Mouse (Mus musculus): ENCODE measurements at regions not wholly inside any gene's neighbourhood (a gene's known extent, or its start where the extent isn't known, plus 50 kb on each side); places are given as distances from the start of the nearest gene placed in this dataset.
A peak's percentile ranks its signal among the peaks of the same experiment; 100 is the strongest.

DNA sequence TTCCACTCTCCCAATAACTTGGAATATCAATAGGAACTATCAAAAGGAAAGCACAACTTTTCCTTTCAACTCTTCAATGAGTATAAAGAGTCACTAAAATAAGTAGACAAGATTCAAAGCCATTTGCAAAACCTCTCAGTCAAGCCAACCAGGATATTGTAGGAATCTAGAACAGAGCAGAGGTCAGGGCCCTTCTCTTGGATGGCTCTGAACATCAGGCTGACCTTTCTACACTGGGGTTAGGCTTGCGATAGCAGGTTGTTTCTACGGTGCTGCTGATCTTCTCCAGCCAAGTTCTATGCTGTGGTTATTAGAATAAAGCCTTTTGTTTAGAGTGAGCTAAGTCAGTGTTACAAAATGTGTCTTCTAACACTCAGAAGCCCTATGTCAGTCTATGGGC is 658.6 kb downstream of the Ofcc1 start:
- no peak overlapping the region for H3K4me2 ChIP-seq (replicated peaks; ENCODE audit: low read depth, low read length, severe bottlenecking)
- DNase-seq (ENCODE audit: low spot score) = no peak
- no peaks in the 10 kb centered on the region for H3K9me3 ChIP-seq (ENCODE audit: control insufficient read depth, low read length)
- no peak overlapping the region for H3K4me3 ChIP-seq (replicated peaks; ENCODE audit: low read length)
- WGBS = 90% methylated on average over 2 of the region's 2 CpGs
- no peak for TF ChIP-seq POLR2A (IDR thresholded peaks at IDR 0.05; ENCODE audit: borderline replicate concordance, extremely low read depth, insufficient read depth, insufficient read length)
- no peaks in the 10 kb centered on the region for H3K4me1 ChIP-seq (ENCODE audit: control insufficient read depth, insufficient read depth, low read length)
- no peak overlapping the region for H3K27ac ChIP-seq (replicated peaks; ENCODE audit: low read depth, low read length)
- no peak for ATAC-seq (ENCODE audit: low FRiP score, low read depth)
- no peaks in the 10 kb centered on the region for H3K27me3 ChIP-seq (ENCODE audit: control insufficient read depth, insufficient read depth, low read length)
- H3K9ac ChIP-seq (ENCODE audit: low read depth, low read length, severe bottlenecking) = no peak overlapping the region
- H3K36me3 ChIP-seq (ENCODE audit: control insufficient read depth, insufficient read depth, low read length) = no peaks in the 10 kb centered on the region

DNA sequence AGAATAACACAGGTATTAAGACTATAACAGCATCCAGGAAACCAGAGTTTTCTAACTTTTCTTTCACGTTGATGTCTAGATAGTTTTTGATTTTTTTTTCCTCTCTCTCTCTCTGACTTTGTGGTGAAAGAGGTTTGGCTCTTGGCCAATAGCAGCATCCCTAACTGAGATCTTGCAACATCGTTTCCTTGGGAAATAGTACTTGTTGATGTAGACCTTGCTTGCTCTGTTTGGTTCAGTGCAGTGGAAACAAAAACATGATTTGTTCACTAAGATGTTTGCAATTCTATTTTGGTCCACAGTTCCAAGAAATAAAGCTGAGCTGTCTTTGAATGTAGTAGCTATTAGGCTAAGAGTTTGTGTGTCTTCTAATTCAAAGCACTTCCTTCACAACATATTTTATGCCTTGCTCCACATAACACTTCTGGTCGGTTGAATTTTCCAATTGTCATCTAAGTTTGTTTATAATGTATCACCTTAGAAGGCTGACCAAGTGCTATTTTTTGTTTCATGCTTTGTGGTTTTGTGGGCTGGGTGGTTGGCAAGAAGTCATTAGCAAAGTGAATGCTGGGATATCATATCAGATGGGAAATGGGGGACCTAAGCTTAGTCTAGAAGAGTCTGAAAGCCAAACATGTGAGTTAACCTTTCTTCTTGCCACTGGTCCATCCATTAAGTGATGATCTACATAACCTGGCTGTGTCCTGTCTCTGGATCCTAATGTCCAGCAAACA is 669.8 kb downstream of the Ofcc1 start:
- DNase-seq (ENCODE audit: low spot score) (no peak), ATAC-seq (ENCODE audit: low FRiP score, low read depth) (no peak)
- no peak overlapping the region for H3K4me3 ChIP-seq (replicated peaks; ENCODE audit: low read length)
- no peak overlapping the region for H3K27ac ChIP-seq (replicated peaks; ENCODE audit: low read depth, low read length)
- H3K4me2 ChIP-seq (replicated peaks; ENCODE audit: low read depth, low read length, severe bottlenecking) = no peak overlapping the region
- no peaks in the 10 kb centered on the region for H3K36me3 ChIP-seq (ENCODE audit: control insufficient read depth, insufficient read depth, low read length)
- no peaks in the 10 kb centered on the region for H3K9me3 ChIP-seq (ENCODE audit: control insufficient read depth, low read length)
- no peaks in the 10 kb centered on the region for H3K4me1 ChIP-seq (ENCODE audit: control insufficient read depth, insufficient read depth, low read length)
- no peaks in the 10 kb centered on the region for H3K27me3 ChIP-seq (ENCODE audit: control insufficient read depth, insufficient read depth, low read length)
- H3K9ac ChIP-seq (ENCODE audit: low read depth, low read length, severe bottlenecking) = no peak overlapping the region
- no peak for TF ChIP-seq POLR2A (IDR thresholded peaks at IDR 0.05; ENCODE audit: borderline replicate concordance, extremely low read depth, insufficient read depth, insufficient read length)
- 71% methylated on average over 3 of the region's 3 CpGs for WGBS

DNA sequence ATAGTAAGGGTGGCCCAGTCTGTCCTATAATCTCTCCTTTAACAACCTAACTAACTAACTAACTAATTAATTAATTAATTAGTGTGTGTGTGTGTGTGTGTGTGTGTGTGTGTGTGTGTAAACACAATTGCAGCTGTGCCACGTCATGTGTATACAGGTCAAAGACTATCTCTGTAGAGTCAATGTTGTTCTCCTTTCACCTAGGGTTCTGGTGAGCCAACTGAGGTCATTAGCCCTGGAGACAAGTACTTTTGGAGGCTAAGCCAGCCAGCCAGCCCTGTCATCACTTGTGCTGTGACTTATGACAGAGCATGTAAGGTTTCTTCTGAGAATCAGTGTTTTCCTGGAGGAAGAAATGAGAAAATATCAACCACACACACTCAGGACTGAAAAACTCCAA is 696.7 kb downstream of the Ofcc1 start:
- H3K4me2 ChIP-seq (replicated peaks; ENCODE audit: low read depth, low read length, severe bottlenecking) = no peak overlapping the region
- H3K4me3 ChIP-seq (replicated peaks; ENCODE audit: low read length) = no peak overlapping the region
- no peak for DNase-seq (ENCODE audit: low spot score)
- no peaks in the 10 kb centered on the region for H3K9me3 ChIP-seq (ENCODE audit: control insufficient read depth, low read length)
- no peaks in the 10 kb centered on the region for H3K4me1 ChIP-seq (ENCODE audit: control insufficient read depth, insufficient read depth, low read length)
- H3K9ac ChIP-seq (ENCODE audit: low read depth, low read length, severe bottlenecking) = no peak overlapping the region
- no peaks in the 10 kb centered on the region for H3K36me3 ChIP-seq (ENCODE audit: control insufficient read depth, insufficient read depth, low read length)
- TF ChIP-seq POLR2A (IDR thresholded peaks at IDR 0.05; ENCODE audit: borderline replicate concordance, extremely low read depth, insufficient read depth, insufficient read length) = no peak
- ATAC-seq (ENCODE audit: low FRiP score, low read depth) = no peak
- WGBS = 95% methylated on average over 1 of the region's 1 CpGs
- H3K27ac ChIP-seq (replicated peaks; ENCODE audit: low read depth, low read length) = no peak overlapping the region
- no peaks in the 10 kb centered on the region for H3K27me3 ChIP-seq (ENCODE audit: control insufficient read depth, insufficient read depth, low read length)

DNA sequence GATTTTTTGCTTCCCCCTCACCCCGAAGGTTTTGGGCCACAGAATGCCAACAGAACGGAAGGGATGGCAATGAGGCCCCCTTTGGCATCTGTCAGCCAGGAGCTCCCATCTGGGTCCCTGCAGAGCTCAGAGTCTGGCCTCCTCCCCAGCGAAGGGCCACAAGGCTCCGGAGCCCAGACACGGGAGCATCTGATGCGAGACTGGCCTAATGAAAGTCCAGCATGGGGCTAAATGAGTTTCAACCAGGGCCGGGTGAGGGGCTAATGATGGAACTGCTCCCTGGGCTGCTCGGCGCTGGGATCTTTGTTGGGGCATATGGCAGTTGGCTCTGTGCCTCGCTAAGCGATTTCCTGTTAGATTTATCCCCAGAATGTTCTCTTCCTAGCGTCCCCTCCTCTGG is 688.8 kb upstream of the Slc35b3 start:
- Histone ChIP-seq H3K9me3 (ENCODE audit: control insufficient read depth, low read length) (no peaks in the 10 kb centered on the region), H3K4me1 (ENCODE audit: control insufficient read depth, insufficient read depth, low read length) (no peaks in the 10 kb centered on the region), H3K36me3 (ENCODE audit: control insufficient read depth, insufficient read depth, low read length) (no peaks in the 10 kb centered on the region), H3K27ac (replicated peaks; ENCODE audit: low read depth, low read length) (no peak overlapping the region), H3K9ac (ENCODE audit: low read depth, low read length, severe bottlenecking) (no peak overlapping the region), H3K27me3 (ENCODE audit: control insufficient read depth, insufficient read depth, low read length) (peaks cover 7% of the 10 kb centered on the region; the same call in 1 of the 2 replicates), H3K4me2 (replicated peaks; ENCODE audit: low read depth, low read length, severe bottlenecking) (peak overlapping the region; percentile 16; the same call in 1 of the 2 replicates), H3K4me3 (replicated peaks; ENCODE audit: low read length) (no peak overlapping the region)
- DNase-seq (ENCODE audit: low spot score) (no peak), ATAC-seq (ENCODE audit: low FRiP score, low read depth) (no peak)
- TF ChIP-seq POLR2A (IDR thresholded peaks at IDR 0.05; ENCODE audit: borderline replicate concordance, extremely low read depth, insufficient read depth, insufficient read length) = no peak
- 22% methylated on average over 12 of the region's 12 CpGs for WGBS

DNA sequence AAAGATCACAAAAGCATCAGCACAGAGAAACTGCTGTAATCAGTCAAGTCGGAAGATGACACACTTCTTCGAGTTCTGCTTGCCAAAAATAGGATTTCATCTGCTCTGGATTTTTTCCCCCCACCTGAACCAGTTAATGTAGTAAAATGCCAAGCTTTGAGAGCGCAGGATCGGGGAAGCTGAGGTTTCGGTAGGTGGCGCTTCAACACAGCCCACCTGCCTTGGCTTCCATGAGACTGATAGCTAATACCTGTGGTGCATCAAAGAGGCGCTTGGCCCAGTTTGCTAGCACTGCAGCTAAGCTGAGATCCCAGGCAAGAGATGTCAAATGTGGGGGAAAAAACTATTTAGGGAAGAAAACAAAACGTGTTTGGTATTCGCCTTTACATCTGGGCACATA is 686.7 kb upstream of the Slc35b3 start:
- no peak for ATAC-seq (ENCODE audit: low FRiP score, low read depth)
- WGBS = 19% methylated on average over 9 of the region's 9 CpGs
- Histone ChIP-seq H3K36me3 (ENCODE audit: control insufficient read depth, insufficient read depth, low read length) (no peaks in the 10 kb centered on the region), H3K9ac (ENCODE audit: low read depth, low read length, severe bottlenecking) (no peak overlapping the region), H3K4me1 (ENCODE audit: control insufficient read depth, insufficient read depth, low read length) (no peaks in the 10 kb centered on the region), H3K4me2 (replicated peaks; ENCODE audit: low read depth, low read length, severe bottlenecking) (no peak overlapping the region), H3K9me3 (ENCODE audit: control insufficient read depth, low read length) (no peaks in the 10 kb centered on the region), H3K4me3 (replicated peaks; ENCODE audit: low read length) (no peak overlapping the region), H3K27ac (replicated peaks; ENCODE audit: low read depth, low read length) (no peak overlapping the region), H3K27me3 (ENCODE audit: control insufficient read depth, insufficient read depth, low read length) (peaks cover 7% of the 10 kb centered on the region; the same call in 1 of the 2 replicates)
- DNase-seq (ENCODE audit: low spot score) = peak; percentile 70
- no peak for TF ChIP-seq POLR2A (IDR thresholded peaks at IDR 0.05; ENCODE audit: borderline replicate concordance, extremely low read depth, insufficient read depth, insufficient read length)

Measured in limb, embryonic 14.5 days (tissue).